Mouse (Mus musculus) hindbrain, postnatal 0 days (tissue): ENCODE results near the gene Cdc42ep4. TPM values are rescaled to one million over a fixed set of nuclear protein-coding genes. Genes with fewer than 3 reads are reported as not detected.

Experiments
- ATAC-seq: fragments of 200-750 bp; cut with Nextera tagmentation; 2 replicates; pipeline ENCODE4 v1.8.0; 2017; ENCODE audit warnings: mild to moderate bottlenecking, moderate TSS enrichment, moderate library complexity
- DNase-seq: peaks from one replicate; pipeline ENCODE4 v3.0.0-alpha.2; 2015; ENCODE audit warnings: low spot score
- H3K27ac ChIP-seq: fragments of 300-500 bp; sonication (generic); 2 replicates; pipeline ENCODE4 v1.5.1; 2014; ENCODE audit warnings: mild to moderate bottlenecking
- H3K27me3 ChIP-seq: fragments of 300-500 bp; sonication (generic); 2 replicates; pipeline ENCODE4 v1.6.1; 2014; ENCODE audit warnings: low read length, mixed read lengths; ENCODE audit not compliant: insufficient read depth
- H3K36me3 ChIP-seq: fragments of 300-500 bp; sonication (generic); 2 replicates; pipeline ENCODE4 v1.6.1; 2014; ENCODE audit warnings: low read length, mixed read lengths; ENCODE audit not compliant: insufficient read depth
- H3K4me1 ChIP-seq: fragments of 300-500 bp; sonication (generic); 2 replicates; pipeline ENCODE4 v1.6.1; 2014; ENCODE audit warnings: antibody characterized with exemption, low read length, mixed read lengths; ENCODE audit not compliant: insufficient read depth
- H3K4me2 ChIP-seq: fragments of 300-500 bp; sonication (generic); 2 replicates; pipeline ENCODE4 v1.6.1; 2014; ENCODE audit warnings: low read depth, mild to moderate bottlenecking, low read length, moderate library complexity, mixed read lengths
- H3K4me3 ChIP-seq: fragments of 300-500 bp; sonication (generic); 2 replicates; pipeline ENCODE4 v1.5.1; 2014; ENCODE audit warnings: low read length
- H3K9ac ChIP-seq: fragments of 300-500 bp; sonication (generic); replicated peaks from 2 replicates; pipeline ENCODE4 v1.6.1; 2014; ENCODE audit warnings: mild to moderate bottlenecking, low read length, moderate library complexity, mixed read lengths
- H3K9me3 ChIP-seq: fragments of 300-500 bp; sonication (generic); 2 replicates; pipeline ENCODE4 v1.6.1; 2016; ENCODE audit warnings: low read length, mixed read lengths
- CTCF ChIP-seq: IDR thresholded peaks from 2 replicates; pipeline ENCODE4 v1.5.1; 2016; ENCODE audit warnings: antibody characterized with exemption, control low read depth, low read depth
- WGBS: fragments of 180-500 bp; shearing (Covaris S2); extraction: QIAGEN DNeasy Blood & Tissue Kit; methylation state at CpG from one replicate; pipeline ENCODE4 v1.1.7; 2014; 5-methylcytosine and 5-hydroxymethylcytosine counted together
- polyA plus RNA-seq: library from polyadenylated mRNA; unstranded; fragments of >200 nt; fragmentation: Nextera tagmentation; extraction: Ambion mirVana; gene quantifications from 2 replicates; pipeline ENCODE4 v1.2.1, GENCODE M21; 2015
- total RNA-seq: library from RNA; depleted of rRNA; stranded (reverse); fragments of >200 nt; gene quantifications from 2 replicates; pipeline ENCODE4 v1.2.3, GENCODE M21; 2014

Gene Cdc42ep4
- total and polyA plus RNA-seq, 2 experiments from 2014 or later: 55.7 to 116 TPM

DNA sequence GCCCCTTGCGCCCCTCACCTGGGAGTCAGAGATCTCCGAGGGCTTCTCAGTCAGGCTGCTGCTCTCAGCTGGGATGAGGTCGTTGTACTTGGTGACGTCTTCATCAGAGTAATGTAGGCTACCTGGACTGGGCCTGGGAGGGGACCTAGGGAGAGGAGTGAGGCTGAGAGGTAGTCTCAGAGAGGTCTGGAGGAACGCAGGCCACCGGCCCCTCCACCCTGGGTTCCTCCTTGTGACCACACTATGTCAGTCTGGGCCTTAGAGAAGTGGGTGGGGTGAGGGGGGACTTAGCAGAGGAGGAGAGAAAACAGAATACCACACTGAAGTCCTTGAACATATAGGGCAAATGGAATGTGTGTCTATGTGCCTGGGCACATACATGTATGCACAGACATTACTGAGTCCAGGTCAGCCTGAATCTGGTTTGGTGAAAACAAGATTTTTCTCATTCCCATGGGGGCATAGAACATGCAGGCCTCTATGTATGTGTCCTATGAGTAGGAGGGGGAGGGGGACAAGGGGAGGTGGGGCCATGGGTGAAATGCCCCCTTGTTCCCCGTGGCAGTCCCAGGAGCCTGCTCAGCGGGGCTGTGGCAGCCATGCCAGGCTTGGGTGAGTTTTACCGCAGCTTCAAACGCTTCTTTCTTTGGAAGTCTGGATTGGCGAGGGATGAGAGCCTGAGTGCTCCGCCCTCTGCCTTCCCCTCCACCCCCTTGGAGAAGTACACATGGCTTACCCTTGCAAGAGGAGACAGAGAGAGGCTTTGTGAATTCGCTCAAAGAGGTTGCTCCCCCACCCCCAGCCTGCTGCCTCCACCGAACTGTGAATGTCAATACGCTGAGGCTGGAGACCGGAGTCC is 39.9 kb upstream of the Cdc42ep4 start:
- ATAC-seq: peak; percentile 86
- no peak overlapping the region for H3K4me2 ChIP-seq
- H3K9me3 ChIP-seq: no peaks in the 10 kb centered on the region
- DNase-seq: peak; percentile 75
- 32% methylated on average over 16 of the region's 16 CpGs for WGBS
- no peaks in the 10 kb centered on the region; the same call in 1 of the 2 replicates for H3K36me3 ChIP-seq
- H3K4me3 ChIP-seq: no peak overlapping the region
- H3K4me1 ChIP-seq: peaks cover 2% of the 10 kb centered on the region; the same call in 1 of the 2 replicates
- H3K9ac ChIP-seq: no peak overlapping the region
- peak overlapping the region; percentile 61 for H3K27ac ChIP-seq
- no peaks in the 10 kb centered on the region for H3K27me3 ChIP-seq
- TF ChIP-seq CTCF: no peak

DNA sequence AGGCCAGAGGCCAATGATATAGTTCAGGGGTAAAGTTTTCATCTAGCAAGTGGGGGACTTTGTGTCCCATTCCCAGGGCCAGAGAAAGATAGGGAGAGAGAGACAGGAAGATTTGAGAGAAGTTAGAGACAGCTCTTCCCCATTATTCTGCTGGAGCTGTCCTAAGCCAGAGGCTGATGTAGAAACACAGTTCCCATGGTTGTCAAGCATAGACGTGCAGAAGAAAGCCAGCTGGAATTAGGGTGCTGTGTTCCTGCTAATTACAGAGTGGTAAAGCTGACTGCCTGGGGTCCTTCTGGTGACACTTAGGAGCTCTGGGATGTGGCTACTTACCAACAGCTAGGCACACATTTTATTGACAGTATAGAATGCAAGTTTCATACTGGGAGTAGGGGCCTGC is 37.4 kb upstream of the Cdc42ep4 start:
- no peak overlapping the region for H3K27ac ChIP-seq
- H3K9me3 ChIP-seq: no peaks in the 10 kb centered on the region
- TF ChIP-seq CTCF: no peak
- H3K9ac ChIP-seq: no peak overlapping the region
- ATAC-seq (no peak), DNase-seq (no peak)
- no peak overlapping the region for H3K4me3 ChIP-seq
- no peaks in the 10 kb centered on the region; the same call in 1 of the 2 replicates for H3K36me3 ChIP-seq
- no peak overlapping the region for H3K4me2 ChIP-seq
- no peaks in the 10 kb centered on the region for H3K27me3 ChIP-seq
- 26% methylated on average over 1 of the region's 1 CpGs for WGBS
- peaks cover 24% of the 10 kb centered on the region; the same call in 1 of the 2 replicates for H3K4me1 ChIP-seq

DNA sequence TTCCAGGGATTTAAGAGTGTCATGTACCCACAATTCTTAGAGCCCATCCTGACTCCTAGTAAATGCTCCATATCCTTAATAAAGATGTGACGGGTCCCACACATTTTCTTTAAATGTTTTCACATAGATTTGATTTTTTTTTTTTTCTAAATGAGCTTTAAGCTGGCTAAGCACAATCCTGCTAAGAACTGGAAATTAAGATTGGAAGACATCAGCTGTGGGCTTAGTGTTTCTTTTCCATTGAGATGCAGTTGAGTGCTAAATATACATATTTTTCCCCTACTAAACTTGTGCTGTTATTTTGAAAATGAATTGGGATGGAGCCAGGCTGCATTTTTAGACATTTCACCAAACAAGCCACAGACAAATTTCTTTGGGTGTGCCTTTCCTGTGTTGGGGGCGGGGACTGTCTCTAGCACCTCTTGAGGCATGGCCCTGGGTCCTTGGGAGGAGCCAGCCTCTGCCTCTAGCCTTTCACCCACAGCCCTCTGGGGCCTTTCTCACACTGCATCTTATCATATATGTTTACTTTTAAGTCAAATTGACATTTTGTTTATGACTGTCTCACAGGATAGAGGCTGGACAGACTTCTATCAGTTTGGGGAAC is 36.6 kb upstream of the Cdc42ep4 start:
- TF ChIP-seq CTCF: no peak
- ATAC-seq (no peak), DNase-seq (no peak)
- Histone ChIP-seq H3K9me3 (no peaks in the 10 kb centered on the region), H3K4me1 (peaks cover 24% of the 10 kb centered on the region; the same call in 1 of the 2 replicates), H3K9ac (no peak overlapping the region), H3K27me3 (no peaks in the 10 kb centered on the region), H3K27ac (no peak overlapping the region), H3K4me3 (no peak overlapping the region), H3K4me2 (no peak overlapping the region), H3K36me3 (no peaks in the 10 kb centered on the region; the same call in 1 of the 2 replicates)
- 90% methylated on average over 2 of the region's 2 CpGs for whole genome bisulfite sequencing

DNA sequence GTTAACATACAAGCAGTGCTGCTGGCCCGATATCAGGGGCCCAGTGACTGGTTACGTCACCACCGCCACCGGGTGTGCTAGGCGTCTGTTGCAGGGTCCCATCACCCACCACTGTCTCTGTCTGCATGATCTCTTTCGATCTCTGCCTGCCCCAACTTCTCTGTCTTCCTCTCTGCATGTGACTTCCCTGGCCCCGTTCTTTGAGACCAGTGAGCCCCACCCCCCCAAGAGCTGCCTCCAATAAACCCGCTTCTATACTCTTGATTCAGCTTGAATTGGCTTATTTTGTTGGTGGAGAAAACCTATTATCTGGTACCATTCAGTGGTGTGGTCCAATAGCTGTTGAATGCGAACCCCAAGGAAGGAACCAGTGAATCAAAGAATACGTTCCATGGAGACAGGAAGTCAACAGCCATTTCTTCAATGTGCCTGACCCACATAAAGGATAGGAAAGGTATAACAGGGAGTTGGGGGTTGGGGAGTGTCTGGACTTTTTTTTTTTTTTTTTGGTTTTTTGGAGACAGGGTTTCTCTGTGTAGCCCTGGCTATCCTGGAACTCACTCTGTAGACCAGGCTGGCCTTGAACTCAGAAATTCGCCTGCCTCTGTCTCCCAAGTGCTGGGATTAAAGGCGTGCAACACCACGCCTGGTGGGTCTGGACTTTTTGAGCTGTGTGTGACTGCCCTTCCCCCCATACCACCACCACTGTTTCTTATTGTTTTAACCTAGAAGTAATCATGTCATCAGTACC is 35.9 kb upstream of the Cdc42ep4 start:
- no peaks in the 10 kb centered on the region for H3K36me3 ChIP-seq
- no peak overlapping the region for H3K4me2 ChIP-seq
- no peaks in the 10 kb centered on the region for H3K9me3 ChIP-seq
- H3K4me3 ChIP-seq: no peak overlapping the region
- H3K9ac ChIP-seq: no peak overlapping the region
- ATAC-seq (no peak), DNase-seq (no peak)
- no peaks in the 10 kb centered on the region for H3K27me3 ChIP-seq
- WGBS: 77% methylated on average over 13 of the region's 13 CpGs
- peaks cover 24% of the 10 kb centered on the region; the same call in 1 of the 2 replicates for H3K4me1 ChIP-seq
- no peak overlapping the region for H3K27ac ChIP-seq
- TF ChIP-seq CTCF: no peak

DNA sequence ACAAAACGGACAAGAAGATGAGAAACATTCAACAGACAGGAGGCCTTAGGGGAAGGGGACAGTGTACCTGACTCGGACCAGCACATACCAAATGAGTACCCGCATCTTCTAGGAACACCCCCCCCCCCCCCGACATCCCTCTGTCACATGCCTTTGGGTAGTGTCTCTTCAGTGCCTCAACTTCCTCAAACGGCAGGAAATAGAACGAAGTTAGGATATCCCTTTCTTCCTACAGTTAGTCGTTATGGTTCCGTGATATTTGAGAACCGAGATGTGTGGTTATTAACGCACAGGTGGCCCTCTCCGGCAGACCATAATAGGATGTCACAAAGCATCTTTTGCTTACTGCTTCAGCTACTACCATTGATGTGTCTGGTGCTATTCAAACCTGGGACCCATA is 35.3 kb upstream of the Cdc42ep4 start:
- H3K4me3 ChIP-seq: no peak overlapping the region
- no peaks in the 10 kb centered on the region for H3K27me3 ChIP-seq
- H3K36me3 ChIP-seq: no peaks in the 10 kb centered on the region
- ATAC-seq (no peak), DNase-seq (no peak)
- H3K9me3 ChIP-seq: no peaks in the 10 kb centered on the region
- no peak overlapping the region for H3K4me2 ChIP-seq
- H3K27ac ChIP-seq: no peak overlapping the region
- 82% methylated on average over 11 of the region's 11 CpGs for WGBS
- no peak for TF ChIP-seq CTCF
- peaks cover 24% of the 10 kb centered on the region; the same call in 1 of the 2 replicates for H3K4me1 ChIP-seq
- H3K9ac ChIP-seq: no peak overlapping the region

DNA sequence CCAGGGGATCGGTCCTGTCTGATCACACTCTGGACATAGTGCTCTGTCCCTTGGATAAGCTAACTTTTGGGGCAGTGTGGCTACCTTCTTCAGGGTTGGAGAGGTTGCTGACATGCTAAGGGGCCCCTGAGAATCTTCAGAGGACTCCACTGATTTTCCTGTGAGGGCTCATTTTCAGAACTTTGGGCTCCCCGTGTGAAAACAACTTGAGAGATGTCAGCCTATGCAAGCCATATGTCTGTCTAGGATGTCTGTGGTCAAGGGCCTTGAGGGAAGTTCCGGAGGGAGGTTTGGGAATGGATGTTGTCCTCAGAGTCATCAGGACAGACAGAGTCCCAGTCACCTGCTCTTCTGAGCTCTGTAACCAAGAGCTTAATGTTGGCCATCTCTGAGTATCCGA is 34.7 kb upstream of the Cdc42ep4 start:
- no peak for TF ChIP-seq CTCF
- Histone ChIP-seq H3K9ac (peak overlapping the region; percentile 39), H3K36me3 (no peaks in the 10 kb centered on the region), H3K27me3 (no peaks in the 10 kb centered on the region), H3K4me2 (peak overlapping the region; percentile 51), H3K4me3 (peak overlapping the region; percentile 16; the same call in 1 of the 2 replicates), H3K9me3 (no peaks in the 10 kb centered on the region), H3K27ac (peak overlapping the region; percentile 92), H3K4me1 (peaks cover 24% of the 10 kb centered on the region; the same call in 1 of the 2 replicates)
- ATAC-seq (no peak), DNase-seq (no peak)
- WGBS: 42% methylated on average over 4 of the region's 4 CpGs
